Mouse (Mus musculus): ENCODE measurements around the gene Smad3.

DNA sequence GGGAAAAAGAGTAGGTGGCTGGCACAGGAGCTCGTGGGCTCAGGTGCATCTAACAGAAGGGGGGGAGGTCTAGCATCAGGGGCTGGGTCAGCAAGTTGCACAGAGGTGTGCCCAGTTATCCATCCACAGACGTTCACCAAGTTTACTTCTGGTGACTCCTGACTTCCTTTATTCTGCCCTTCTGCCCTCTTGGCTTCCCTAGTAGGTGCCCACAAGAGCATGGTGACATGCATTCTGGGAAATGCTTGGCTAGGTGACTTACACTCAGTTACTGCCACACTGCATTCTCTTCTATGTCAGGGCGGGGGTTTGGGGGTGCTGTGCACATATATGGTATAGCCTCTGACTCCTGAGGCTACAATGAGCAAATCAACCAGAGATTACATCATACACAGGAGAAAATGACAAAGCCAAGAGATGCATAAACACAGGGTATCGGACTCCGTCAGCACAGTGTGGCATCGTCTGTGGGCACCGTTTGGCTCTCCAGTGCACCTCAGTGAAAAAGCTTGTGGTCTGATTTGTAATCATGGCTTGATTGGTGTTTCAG is 54.5 kb downstream of the Smad3 start:
- TF ChIP-seq CTCF (IDR thresholded peaks at IDR 0.05; ENCODE audit: extremely low read depth, insufficient read depth, insufficient read length, insufficient replicate concordance) (no peak), POLR2A (IDR thresholded peaks at IDR 0.05; ENCODE audit: low read depth, low read length) (no peak)

All from spleen, adult 2 months (tissue).